Mouse (Mus musculus) effector memory CD4-positive, alpha-beta T cell, adult 5 months (primary cell): Measurements from ENCODE around the gene Ivns1abp. TPM values are rescaled to one million over a fixed set of nuclear protein-coding genes. Genes with fewer than 3 reads are reported as not detected.

Source experiments
- polyA plus RNA-seq: library from polyadenylated mRNA; unstranded; fragments of 100-300 nt; shearing (Covaris generic); gene quantifications from one replicate; pipeline ENCODE4 v1.2.1, GENCODE M21; 2017

Ivns1abp gene
- polyA plus RNA-seq: 342 TPM

GRCm38 (mm10) chr1:151344283-151345108 is at the start of gene Ivns1abp:
TSS of gene Ivns1abp (plus strand) at chr1:151344477.

Other genes with a start within 250 kb of the Ivns1abp start
- gene Gm47985, start 161.9 kb upstream of the Ivns1abp start, polyA plus RNA-seq: not detected
- not detected for gene Gm8947, start 152.1 kb upstream of the Ivns1abp start, polyA plus RNA-seq
- gene Gm47995, start 146.0 kb upstream of the Ivns1abp start, polyA plus RNA-seq: not detected
- not detected for gene 3110040M04Rik, start 140.4 kb upstream of the Ivns1abp start, polyA plus RNA-seq
- gene Gm47996, start 134.3 kb upstream of the Ivns1abp start, polyA plus RNA-seq: not detected
- gene Swt1, start 84.0 kb downstream of the Ivns1abp start, polyA plus RNA-seq: 39.3 TPM
- gene Trmt1l, start 84.1 kb downstream of the Ivns1abp start, polyA plus RNA-seq: 52.2 TPM
- 134 TPM for gene Rnf2, start 156.5 kb downstream of the Ivns1abp start, polyA plus RNA-seq
- 34.8 TPM for gene Fam129a, start 226.7 kb downstream of the Ivns1abp start, polyA plus RNA-seq